Mouse (Mus musculus) mesoderm, embryonic 11.5 days (tissue): ENCODE data around the gene Rab12.
"Not testable (repeated sequence)": the region's sequence is repeated elsewhere in the genome, so short reads cannot be mapped to it uniquely, and the experiment has no call there.

Experiments
- DNase-seq: peaks from one replicate; pipeline ENCODE4 v3.0.0-alpha.2; 2012; ENCODE audit warnings: low read depth, low spot score

Rab12 gene

GRCm38 (mm10) chr17:66519554-66520553, at the start of gene Rab12:
TSS of gene Rab12 (minus strand) at chr17:66519729.
- DNase-seq, result peak; percentile 90

GRCm38 (mm10) chr17:66564213-66564612, 44.7 kb upstream of the Rab12 start:
- no peak for DNase-seq

DNA sequence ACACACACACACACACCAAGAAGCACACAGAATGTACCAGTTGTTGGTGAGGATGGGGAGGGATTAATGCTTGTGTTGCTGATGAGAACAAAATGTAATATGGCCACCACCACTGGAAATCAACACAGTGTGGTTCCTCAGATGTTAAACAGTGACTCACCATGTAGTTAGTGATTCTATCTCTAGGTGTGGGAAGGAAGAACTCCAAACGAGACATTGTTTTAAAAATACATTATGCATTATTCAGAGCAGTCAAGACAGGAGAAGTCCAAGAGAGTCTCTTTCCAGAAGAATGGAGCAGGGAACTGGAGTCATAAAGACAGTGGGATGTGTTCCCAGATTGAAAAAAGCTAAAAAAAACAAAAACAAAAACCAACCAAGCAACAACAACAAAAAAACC, 44.0 kb upstream of the Rab12 start:
- no peak for DNase-seq

- DNase-seq, result no peak
Measured at GRCm38 (mm10) chr17:66561380-66561779, 41.9 kb upstream of the Rab12 start.

GRCm38 (mm10) chr17:66558404-66559317, 39.1 kb upstream of the Rab12 start:
- DNase-seq, result no peak

DNA sequence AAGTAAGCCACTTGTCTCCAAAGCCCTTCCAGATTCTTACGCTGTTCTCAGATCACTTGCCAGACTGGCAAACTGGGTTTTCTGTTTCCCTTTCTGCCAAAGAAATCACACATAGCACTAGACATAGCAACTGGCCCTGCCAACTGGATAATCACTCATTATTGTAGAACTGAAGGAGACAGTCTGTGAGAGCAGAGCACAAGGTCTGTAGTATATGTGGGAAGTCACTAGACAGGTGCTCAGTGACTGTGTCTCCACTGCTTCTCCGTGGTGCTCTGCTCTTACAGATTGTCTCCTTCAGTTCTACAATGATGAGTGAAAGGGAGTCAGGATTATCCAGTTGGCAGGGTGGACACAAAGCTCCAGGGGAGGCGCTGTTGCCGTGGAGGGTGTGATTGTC, 33.2 kb upstream of the Rab12 start:
- no peak for DNase-seq

GRCm38 (mm10) chr17:66550486-66550885, 31.0 kb upstream of the Rab12 start:
- DNase-seq, result no peak

DNA sequence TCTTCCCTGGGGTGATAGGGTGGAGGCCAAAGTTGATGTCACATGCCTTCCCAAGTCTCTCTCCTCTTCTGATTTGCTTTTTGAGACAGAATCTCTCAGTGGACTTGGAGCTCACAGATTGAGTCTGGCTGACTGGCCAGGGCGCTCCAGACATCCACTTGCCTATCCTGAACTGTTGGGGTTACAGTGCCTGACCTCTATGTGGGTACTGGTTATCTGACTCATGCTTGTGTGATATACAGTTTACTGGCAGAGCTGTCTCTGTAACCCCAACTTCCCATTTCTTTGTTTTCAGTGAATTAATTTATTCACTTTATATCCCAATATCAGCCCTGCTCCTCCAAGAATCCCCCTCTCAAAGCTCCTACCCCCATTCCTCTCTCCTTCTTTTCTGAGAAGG, 12.8 kb upstream of the Rab12 start:
- DNase-seq, result no peak

DNA sequence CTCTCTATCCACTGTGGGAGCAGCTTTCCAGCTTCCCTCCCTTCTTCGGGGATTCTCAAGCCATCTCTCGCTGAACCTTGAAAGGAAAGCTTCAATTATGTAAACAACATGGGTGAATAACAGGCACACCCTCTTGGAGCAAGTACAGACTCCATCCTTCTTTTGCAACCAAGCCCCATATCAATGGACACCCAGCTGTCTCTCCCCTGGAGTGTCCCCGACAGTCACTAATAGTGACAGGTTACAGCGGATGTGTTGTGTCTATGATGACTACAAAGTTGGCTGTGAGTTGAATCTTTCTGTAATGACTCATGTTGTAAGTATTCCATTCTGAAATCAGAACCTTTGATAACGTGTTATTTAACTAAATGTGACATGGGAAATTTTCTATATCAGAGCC, 3.9 kb upstream of the Rab12 start:
- DNase-seq, result no peak

DNA sequence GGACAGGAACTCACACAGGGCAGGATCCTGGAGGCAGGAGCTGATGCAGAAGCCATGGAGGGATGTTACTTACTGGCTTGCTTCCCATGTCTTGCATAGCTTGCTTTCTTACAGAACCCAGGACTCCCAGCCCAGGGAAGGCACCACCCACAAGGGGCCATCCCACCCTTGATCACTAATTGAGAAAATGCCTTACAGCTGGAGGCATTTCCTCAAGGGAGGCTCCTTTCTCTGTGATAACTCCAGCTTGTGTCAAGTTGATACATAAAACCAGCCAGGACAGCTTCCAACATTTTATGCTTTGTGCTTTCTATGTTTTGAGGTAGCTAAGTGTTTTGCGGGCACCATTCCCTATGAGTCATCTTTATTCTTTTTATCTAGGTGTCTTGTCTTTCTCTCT, 3.1 kb upstream of the Rab12 start:
- DNase-seq, result not testable (repeated sequence)

GRCm38 (mm10) chr17:66518877-66519553, 514 bp downstream of the Rab12 start:
- DNase-seq, result peak; percentile 28

GRCm38 (mm10) chr17:66516953-66517352, 2.6 kb downstream of the Rab12 start:
- no peak for DNase-seq

GRCm38 (mm10) chr17:66514288-66514995, 5.1 kb downstream of the Rab12 start:
- no peak for DNase-seq

DNA sequence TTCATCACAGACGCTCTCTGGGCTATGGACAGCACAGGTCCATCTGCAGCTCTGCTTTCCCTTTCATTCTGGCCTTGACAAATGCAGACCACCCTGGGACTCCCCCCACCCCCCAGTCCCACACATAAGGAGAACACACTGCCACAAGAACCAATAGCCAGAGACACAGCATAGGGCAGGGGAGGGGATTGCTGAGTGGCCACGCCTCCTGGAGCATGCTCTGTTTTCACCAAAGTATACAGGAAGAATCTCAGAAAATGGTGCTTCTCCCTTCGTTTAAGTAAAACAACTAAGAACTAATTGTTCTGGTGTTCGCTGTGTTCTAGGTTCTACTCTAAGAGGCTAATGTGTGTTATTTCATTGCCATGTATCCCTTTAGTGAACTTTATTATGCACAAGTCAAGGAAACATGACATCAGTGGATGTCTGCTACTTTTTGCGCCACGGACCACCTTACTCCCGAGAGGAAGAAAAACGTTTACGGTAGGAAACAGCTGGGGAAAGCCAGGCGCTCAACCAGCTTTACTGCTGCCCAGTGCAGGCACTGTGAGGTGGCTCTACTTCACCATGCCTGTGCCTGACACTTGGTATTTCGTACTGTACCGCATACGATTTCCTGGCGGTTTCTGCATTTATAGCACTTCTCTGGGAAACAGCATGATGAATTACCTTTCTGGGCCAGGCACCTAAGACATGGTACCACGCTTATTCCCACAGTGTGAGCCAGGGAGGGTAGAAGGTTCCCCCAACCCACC, 7.2 kb downstream of the Rab12 start:
- DNase-seq, result no peak

GRCm38 (mm10) chr17:66510221-66510683, 9.3 kb downstream of the Rab12 start:
- DNase-seq, result no peak

- no peak for DNase-seq
Measured at GRCm38 (mm10) chr17:66507049-66507954, 12.2 kb downstream of the Rab12 start.

GRCm38 (mm10) chr17:66504964-66505363, 14.6 kb downstream of the Rab12 start:
- no peak for DNase-seq

- no peak for DNase-seq
Measured at GRCm38 (mm10) chr17:66504248-66504647, 15.3 kb downstream of the Rab12 start.

GRCm38 (mm10) chr17:66503466-66503865, 16.1 kb downstream of the Rab12 start:
- no peak for DNase-seq
